In the genomic region with DNA sequence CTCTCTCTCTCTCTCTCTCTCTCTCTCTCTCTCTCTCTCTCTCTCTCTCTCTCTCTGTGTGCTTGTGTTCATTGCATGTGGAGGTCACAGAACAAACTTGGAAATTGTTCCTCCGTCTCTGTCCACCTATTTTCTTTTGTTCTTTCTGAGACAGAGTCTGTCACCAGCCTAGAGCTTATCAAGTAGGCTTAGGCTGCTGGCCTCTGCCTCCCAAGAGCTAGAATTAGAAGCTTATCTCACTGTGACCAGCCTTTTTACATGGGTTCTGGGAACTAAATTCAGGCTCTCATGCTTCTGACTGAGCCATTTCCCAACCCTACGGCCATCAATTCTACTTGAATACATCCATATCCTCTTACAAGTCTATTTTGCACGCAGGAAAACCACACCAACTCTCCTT, we compare ENCODE assay signal across 8 mouse cellular contexts.
"Had no signal": no experiment of that assay in that cellular context is flagged by ENCODE, and none has a peak within 500 bp of the region (broad histone marks: within the 10 kb centered on the region; RNA-seq: fewer than 3 reads in every experiment).

No protein-coding gene starts in this region.

- DNase-seq: kidney, postnatal 14 days; left cerebral cortex, postnatal 4 days; lung, adult 18-20 months; right cerebral cortex, postnatal 25 days had no signal

- H3K4me3 ChIP-seq: limb, embryonic 13.5 days; midbrain, embryonic 13.5 days had no signal

- H3K9me3 ChIP-seq: limb, embryonic 13.5 days; midbrain, embryonic 13.5 days had no signal

- H3K27ac ChIP-seq: limb, embryonic 13.5 days; liver, embryonic 14.5 days; midbrain, embryonic 13.5 days; stomach, postnatal 0 days had no signal

- H3K4me1 ChIP-seq: limb, embryonic 13.5 days; midbrain, embryonic 13.5 days had no signal

- H3K9ac ChIP-seq: limb, embryonic 13.5 days; liver, embryonic 14.5 days; midbrain, embryonic 13.5 days had no signal

- H3K27me3 ChIP-seq: limb, embryonic 13.5 days; midbrain, embryonic 13.5 days had no signal

- H3K4me2 ChIP-seq: limb, embryonic 13.5 days; midbrain, embryonic 13.5 days had no signal

- H3K36me3 ChIP-seq: limb, embryonic 13.5 days; midbrain, embryonic 13.5 days had no signal
